Mouse (Mus musculus) kidney, adult 18-20 months (tissue): ENCODE measurements around the gene Adgrd1.

Experiments
- DNase-seq: peaks from one replicate; pipeline ENCODE4 v3.0.0; 2021

Adgrd1 gene

GRCm38 (mm10) chr5:129161372-129162051 lies 65.0 kb downstream of the Adgrd1 start:
- DNase-seq, result no peak

- no peak for DNase-seq
These were observed 66.9 kb downstream of the Adgrd1 start for GRCm38 (mm10) chr5:129163416-129163815.

DNA sequence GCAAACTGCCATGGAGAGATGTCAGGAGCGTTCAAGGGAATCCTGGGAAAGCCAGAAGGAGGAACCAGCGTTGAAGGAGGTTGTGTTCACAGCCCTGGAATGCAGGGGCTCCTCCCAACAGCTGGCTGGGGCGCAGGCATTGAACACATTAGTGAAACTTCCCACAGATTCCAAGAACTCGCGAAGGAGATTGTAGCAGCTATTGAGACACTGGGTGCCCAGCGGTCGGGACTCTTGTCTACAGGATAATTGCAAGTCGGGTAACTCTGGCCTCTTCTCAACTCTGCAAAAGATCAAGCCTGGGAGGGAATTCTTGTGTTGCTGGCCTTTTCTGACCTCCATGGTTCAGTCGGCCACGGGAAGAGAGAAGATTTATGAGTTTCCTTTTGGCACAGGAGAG lies 67.5 kb downstream of the Adgrd1 start:
- peak; percentile 37 for DNase-seq

DNA sequence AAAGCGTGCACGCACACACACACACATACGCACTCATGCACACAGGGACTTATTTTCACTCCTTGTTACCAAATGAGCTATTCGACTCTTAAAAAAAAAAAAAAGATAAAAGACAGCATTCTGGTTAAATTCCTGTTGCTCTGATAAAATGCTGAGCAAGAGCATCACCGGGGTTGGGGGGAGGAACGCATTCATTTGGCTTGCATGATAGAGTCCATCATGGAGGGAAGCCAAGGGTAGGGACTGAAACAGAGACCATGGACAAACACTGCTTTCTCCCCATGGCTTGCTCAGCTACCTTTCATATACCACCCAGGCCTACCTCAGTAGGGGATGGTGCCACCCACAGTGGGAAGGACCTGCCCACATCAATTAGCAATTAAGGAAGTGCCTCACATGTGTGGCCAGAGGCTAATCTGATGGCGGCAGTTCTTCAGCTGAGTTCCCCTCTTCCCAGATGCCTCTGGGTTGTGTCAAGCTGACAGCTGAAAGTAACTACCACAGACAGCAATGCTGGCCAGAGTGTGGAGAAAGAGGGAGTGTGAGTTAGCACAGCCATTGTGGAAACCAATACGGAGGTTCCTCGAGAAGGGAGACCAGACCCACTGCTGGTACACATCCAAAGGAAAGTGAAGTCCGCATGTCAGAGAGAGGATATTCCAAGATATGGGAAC lies 68.5 kb downstream of the Adgrd1 start:
- no peak for DNase-seq

- DNase-seq, result no peak
These were observed 69.0 kb downstream of the Adgrd1 start for GRCm38 (mm10) chr5:129165595-129165994.

GRCm38 (mm10) chr5:129169090-129169489 lies 72.5 kb downstream of the Adgrd1 start:
- DNase-seq, result no peak

DNA sequence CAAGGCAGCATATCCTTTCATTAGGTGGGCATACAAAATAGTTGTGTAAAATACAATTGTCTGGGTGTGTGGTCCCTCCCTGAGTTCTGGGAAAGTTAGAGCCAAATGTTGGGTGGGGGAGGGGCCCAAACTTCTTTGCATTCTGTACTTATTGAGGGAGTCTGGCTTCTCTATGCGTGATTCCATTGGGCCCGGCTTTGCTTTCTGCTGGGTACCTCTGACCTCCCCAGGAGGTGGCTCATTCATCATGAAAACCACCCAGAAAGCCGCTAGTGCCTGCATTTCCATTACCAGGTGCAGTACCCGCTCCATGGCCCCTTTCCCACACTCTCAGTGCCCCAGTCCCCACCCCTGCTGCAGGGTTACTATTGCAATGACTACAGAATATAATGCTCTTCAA lies 73.0 kb downstream of the Adgrd1 start:
- DNase-seq, result no peak

GRCm38 (mm10) chr5:129172533-129172932 lies 76.0 kb downstream of the Adgrd1 start:
- no peak for DNase-seq

DNA sequence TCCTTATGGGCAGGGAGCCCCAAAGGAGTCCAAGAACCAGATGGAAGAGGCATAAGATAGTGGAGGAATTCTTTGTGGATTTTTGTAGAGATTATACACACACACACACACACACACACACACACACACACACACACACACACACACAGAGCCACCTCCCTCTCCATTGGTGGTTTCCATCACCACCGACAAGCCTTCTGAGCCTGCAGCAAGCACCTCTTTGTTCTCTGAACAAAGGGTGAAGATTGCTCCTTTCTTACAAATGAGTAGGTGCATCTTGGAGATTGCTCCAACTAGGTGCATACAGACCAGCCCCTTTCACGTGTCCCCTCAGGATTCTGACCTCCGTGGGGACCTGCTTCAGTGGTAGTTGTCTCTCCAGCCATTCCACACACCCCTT lies 79.4 kb downstream of the Adgrd1 start:
- no peak for DNase-seq

GRCm38 (mm10) chr5:129177697-129178511 lies 81.4 kb downstream of the Adgrd1 start:
- DNase-seq, result peak; percentile 85

- DNase-seq, result no peak
These were observed 82.8 kb downstream of the Adgrd1 start for GRCm38 (mm10) chr5:129179356-129179755.

- DNase-seq, result no peak
These were observed 83.6 kb downstream of the Adgrd1 start for GRCm38 (mm10) chr5:129179995-129180714.

DNA sequence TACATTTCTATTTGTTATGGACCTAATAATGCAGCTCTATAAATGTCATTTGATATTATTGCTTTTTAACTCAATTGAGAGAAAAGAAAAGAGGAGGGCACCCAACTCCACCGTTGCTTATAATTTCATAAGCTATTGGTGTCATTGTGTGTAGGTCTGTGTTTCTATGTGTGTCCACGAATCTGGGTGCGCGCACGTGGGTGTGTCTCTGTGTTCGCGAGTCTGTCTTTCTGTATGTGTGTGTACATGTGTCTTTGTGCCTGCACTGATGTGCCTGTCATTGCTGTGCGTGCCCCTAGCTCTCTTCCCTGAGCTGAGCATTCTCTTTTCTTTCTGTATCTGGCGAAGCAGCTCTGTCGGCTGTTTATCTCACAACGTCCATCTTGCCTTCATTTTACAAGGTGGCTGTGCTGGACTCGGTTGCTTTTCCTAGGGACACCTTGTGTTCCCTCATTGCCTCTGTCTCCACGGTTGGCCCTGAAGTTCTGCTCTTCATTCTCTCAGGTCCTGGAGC lies 84.2 kb downstream of the Adgrd1 start:
- no peak for DNase-seq

GRCm38 (mm10) chr5:129181450-129181849 lies 84.9 kb downstream of the Adgrd1 start:
- no peak for DNase-seq

DNA sequence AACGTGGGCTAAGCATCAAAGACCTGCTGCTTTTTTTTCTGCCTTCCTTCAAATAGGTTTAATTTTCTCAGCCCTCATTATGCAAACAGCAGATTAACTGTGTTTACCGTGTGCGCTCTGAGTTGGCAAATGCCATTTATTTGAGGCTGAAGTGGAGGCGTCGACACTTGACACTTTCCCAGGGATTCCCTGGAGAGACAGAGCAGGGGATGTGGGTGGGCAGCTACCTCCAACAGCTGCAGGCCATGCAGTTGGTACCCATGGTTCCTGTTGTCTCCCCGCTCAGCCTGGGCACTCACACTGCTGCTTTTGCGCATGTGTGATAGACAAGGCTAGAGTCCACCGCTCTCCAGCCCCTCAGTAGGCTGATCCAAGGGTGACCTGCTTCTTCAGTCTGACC lies 86.0 kb downstream of the Adgrd1 start:
- DNase-seq, result no peak

GRCm38 (mm10) chr5:129186260-129186659 lies 89.7 kb downstream of the Adgrd1 start:
- peak; percentile 9 for DNase-seq

GRCm38 (mm10) chr5:129186926-129187325 lies 90.4 kb downstream of the Adgrd1 start:
- DNase-seq, result no peak

- no peak for DNase-seq
These were observed 92.5 kb downstream of the Adgrd1 start for GRCm38 (mm10) chr5:129189071-129189470.

DNA sequence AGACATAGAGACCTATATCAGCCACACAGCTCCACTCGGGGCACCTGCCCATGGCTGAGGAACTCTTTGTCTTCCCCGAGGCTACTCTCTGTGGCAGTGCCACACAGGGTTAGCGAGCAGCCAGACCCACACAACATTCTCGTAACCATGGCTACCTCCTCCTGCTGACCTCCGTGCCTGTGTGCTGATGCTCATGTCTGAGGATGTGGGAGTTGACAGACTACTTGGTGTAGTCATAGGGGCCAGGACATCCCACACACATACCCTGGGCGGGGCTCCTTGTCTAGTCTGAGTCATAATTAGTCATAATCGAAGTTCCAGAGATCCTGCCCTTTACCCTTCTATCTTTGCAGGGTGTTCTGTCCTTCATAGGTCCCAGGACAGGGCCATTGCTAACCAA lies 93.5 kb downstream of the Adgrd1 start:
- DNase-seq, result no peak

- DNase-seq, result no peak
These were observed 100.0 kb downstream of the Adgrd1 start for GRCm38 (mm10) chr5:129196501-129196900.

DNA sequence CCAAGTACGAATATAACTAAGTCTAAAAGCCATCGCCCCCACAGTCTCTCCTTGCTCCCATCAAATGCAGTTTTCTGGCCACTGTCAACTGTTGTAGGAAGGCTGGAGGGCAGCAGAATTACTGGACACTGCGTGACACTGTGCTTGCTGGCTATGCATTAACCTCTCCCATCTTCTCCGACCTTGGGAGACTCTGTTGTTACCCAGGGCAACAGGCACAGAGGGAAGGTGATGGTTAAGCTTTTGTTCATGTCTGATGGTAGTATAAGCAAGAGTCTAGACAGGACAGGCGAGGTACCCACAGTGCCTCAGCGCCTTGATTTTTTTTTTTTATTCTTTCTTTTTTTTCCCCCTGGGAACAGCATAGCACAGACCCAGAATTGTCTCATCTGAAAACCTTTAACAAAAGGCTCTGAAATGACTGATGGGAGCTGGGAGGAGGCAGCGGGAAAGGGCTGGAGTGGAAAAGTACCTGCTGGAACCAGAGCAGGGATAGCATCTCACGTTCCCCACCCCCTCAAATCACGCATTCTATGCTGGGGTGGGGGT lies 100.5 kb downstream of the Adgrd1 start:
- DNase-seq, result no peak

- no peak for DNase-seq
These were observed 103.6 kb downstream of the Adgrd1 start for GRCm38 (mm10) chr5:129200132-129200531.

DNA sequence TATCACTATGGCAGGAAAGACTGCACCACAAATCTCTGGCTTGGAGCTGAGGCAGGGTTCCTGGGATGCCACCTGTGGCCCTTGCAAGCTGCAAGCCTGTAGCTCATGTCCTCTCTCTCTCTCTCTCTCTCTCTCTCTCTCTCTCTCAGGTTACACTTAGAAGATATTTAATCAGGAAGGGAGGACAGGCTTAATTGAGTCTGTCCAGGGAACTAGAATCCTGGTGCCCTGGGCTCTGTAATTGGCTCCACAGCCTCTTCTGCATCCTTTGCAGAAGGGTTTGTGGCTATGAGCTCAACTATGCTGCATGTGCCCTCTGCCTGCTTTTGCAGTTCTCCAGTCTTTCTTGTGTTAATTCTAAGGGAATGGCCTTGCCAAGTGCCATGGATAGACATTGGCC lies 111.7 kb downstream of the Adgrd1 start:
- no peak for DNase-seq
